Mouse (Mus musculus) neural tube, embryonic 14.5 days (tissue): ENCODE data around the gene Lyrm1. TPM values are rescaled to one million over a fixed set of nuclear protein-coding genes. Genes with fewer than 3 reads are reported as not detected.

Experiments
- ATAC-seq: fragments of 200-750 bp; cut with Nextera tagmentation; 2 replicates; pipeline ENCODE4 v1.8.0; 2017; ENCODE audit warnings: low read depth, mild to moderate bottlenecking, moderate TSS enrichment, moderate library complexity
- H3K27ac ChIP-seq: fragments of 300-500 bp; sonication (generic); 2 replicates; pipeline ENCODE4 v1.5.1; 2014; ENCODE audit warnings: low read depth, mild to moderate bottlenecking, control low read depth, low read length, moderate library complexity, mixed read lengths
- H3K27me3 ChIP-seq: fragments of 300-500 bp; sonication (generic); 2 replicates; pipeline ENCODE4 v1.6.1; 2014; ENCODE audit warnings: low read length; ENCODE audit not compliant: control insufficient read depth, insufficient read depth
- H3K36me3 ChIP-seq: fragments of 300-500 bp; sonication (generic); 2 replicates; pipeline ENCODE4 v1.6.1; 2014; ENCODE audit warnings: low read length, mixed read lengths; ENCODE audit not compliant: control insufficient read depth, insufficient read depth
- H3K4me1 ChIP-seq: fragments of 300-500 bp; sonication (generic); 2 replicates; pipeline ENCODE4 v1.6.1; 2014; ENCODE audit warnings: low read length; ENCODE audit not compliant: control insufficient read depth, insufficient read depth
- H3K4me2 ChIP-seq: fragments of 300-500 bp; sonication (generic); 2 replicates; pipeline ENCODE4 v1.6.1; 2014; ENCODE audit warnings: mild to moderate bottlenecking, low read depth, low read length, control low read depth
- H3K4me3 ChIP-seq: fragments of 300-500 bp; sonication (generic); 2 replicates; pipeline ENCODE4 v1.5.1; 2014; ENCODE audit warnings: low read depth, low read length, control low read depth, mixed read lengths
- H3K9ac ChIP-seq: fragments of 300-500 bp; sonication (generic); replicated peaks from 2 replicates; pipeline ENCODE4 v1.6.1; 2014; ENCODE audit warnings: low read depth, mild to moderate bottlenecking, control low read depth, low read length, mixed read lengths
- H3K9me3 ChIP-seq: fragments of 300-500 bp; sonication (generic); 2 replicates; pipeline ENCODE4 v1.6.1; 2016; ENCODE audit warnings: low read length; ENCODE audit not compliant: control insufficient read depth
- WGBS: fragments of 180-500 bp; shearing (Covaris S2); extraction: QIAGEN DNeasy Blood & Tissue Kit; methylation state at CpG from one replicate; pipeline ENCODE4 v1.1.7; 2014; 5-methylcytosine and 5-hydroxymethylcytosine counted together
- polyA plus RNA-seq: library from polyadenylated mRNA; unstranded; fragments of >200 nt; fragmentation: Nextera tagmentation; extraction: Ambion mirVana; gene quantifications from 2 replicates; pipeline ENCODE4 v1.2.1, GENCODE M21; 2014

Lyrm1 gene
- polyA plus RNA-seq, 1 experiment from 2014 or later: 20.2 TPM

- Histone ChIP-seq H3K4me1 (no peaks in the 10 kb centered on the region), H3K36me3 (no peaks in the 10 kb centered on the region), H3K27ac (no peak overlapping the region), H3K4me2 (no peak overlapping the region), H3K4me3 (no peak overlapping the region), H3K9me3 (no peaks in the 10 kb centered on the region), H3K27me3 (no peaks in the 10 kb centered on the region), H3K9ac (no peak overlapping the region)
- 59% methylated on average over 3 of the region's 3 CpGs for WGBS
- no peak for ATAC-seq
Observed at GRCm38 (mm10) chr7:119875776-119876440, 19.8 kb upstream of the Lyrm1 start.

GRCm38 (mm10) chr7:119879171-119879570, 16.5 kb upstream of the Lyrm1 start:
- 91% methylated on average over 4 of the region's 4 CpGs for WGBS
- H3K4me1 ChIP-seq: no peaks in the 10 kb centered on the region
- H3K27ac ChIP-seq: no peak overlapping the region
- H3K9ac ChIP-seq: no peak overlapping the region
- no peak overlapping the region for H3K4me3 ChIP-seq
- H3K4me2 ChIP-seq: no peak overlapping the region
- no peaks in the 10 kb centered on the region for H3K9me3 ChIP-seq
- H3K27me3 ChIP-seq: no peaks in the 10 kb centered on the region
- no peaks in the 10 kb centered on the region for H3K36me3 ChIP-seq
- no peak for ATAC-seq

- Histone ChIP-seq H3K36me3 (no peaks in the 10 kb centered on the region), H3K27me3 (no peaks in the 10 kb centered on the region), H3K4me2 (no peak overlapping the region), H3K27ac (no peak overlapping the region), H3K4me3 (no peak overlapping the region), H3K9ac (no peak overlapping the region), H3K9me3 (no peaks in the 10 kb centered on the region), H3K4me1 (no peaks in the 10 kb centered on the region)
- ATAC-seq: no peak
- 89% methylated on average over 5 of the region's 5 CpGs for WGBS
Observed at GRCm38 (mm10) chr7:119880345-119880744, 15.3 kb upstream of the Lyrm1 start.

- Histone ChIP-seq H3K36me3 (no peaks in the 10 kb centered on the region), H3K4me3 (no peak overlapping the region), H3K9me3 (no peaks in the 10 kb centered on the region), H3K4me1 (no peaks in the 10 kb centered on the region), H3K27me3 (no peaks in the 10 kb centered on the region), H3K9ac (no peak overlapping the region), H3K4me2 (no peak overlapping the region), H3K27ac (no peak overlapping the region)
- 95% methylated on average over 2 of the region's 2 CpGs for WGBS
- ATAC-seq: no peak
Observed at GRCm38 (mm10) chr7:119881229-119881628, 14.4 kb upstream of the Lyrm1 start.

- Histone ChIP-seq H3K36me3 (no peaks in the 10 kb centered on the region), H3K9ac (no peak overlapping the region), H3K9me3 (no peaks in the 10 kb centered on the region), H3K4me1 (0 out of 2 replicates have a peak, but pooled peaks cover 3% of the 10 kb centered on the region), H3K4me2 (no peak overlapping the region), H3K27me3 (no peaks in the 10 kb centered on the region), H3K4me3 (no peak overlapping the region), H3K27ac (no peak overlapping the region)
- no peak for ATAC-seq
- 94% methylated on average over 4 of the region's 4 CpGs for WGBS
Observed at GRCm38 (mm10) chr7:119887887-119888286, 7.8 kb upstream of the Lyrm1 start.

GRCm38 (mm10) chr7:119892198-119892597, 3.5 kb upstream of the Lyrm1 start:
- ATAC-seq: no peak
- Histone ChIP-seq H3K36me3 (no peaks in the 10 kb centered on the region), H3K4me3 (no peak overlapping the region), H3K9ac (no peak overlapping the region), H3K4me1 (peaks cover 14% of the 10 kb centered on the region), H3K9me3 (no peaks in the 10 kb centered on the region), H3K27me3 (0 out of 2 replicates have a peak, but pooled peaks cover 3% of the 10 kb centered on the region), H3K27ac (no peak overlapping the region), H3K4me2 (no peak overlapping the region)
- 100% methylated on average over 1 of the region's 1 CpGs for WGBS

- no peak overlapping the region for H3K4me3 ChIP-seq
- H3K27me3 ChIP-seq: 0 out of 2 replicates have a peak, but pooled peaks cover 3% of the 10 kb centered on the region
- H3K9ac ChIP-seq: no peak overlapping the region
- no peak for ATAC-seq
- H3K27ac ChIP-seq: no peak overlapping the region
- H3K4me2 ChIP-seq: no peak overlapping the region
- peaks cover 17% of the 10 kb centered on the region for H3K4me1 ChIP-seq
- WGBS: 97% methylated on average over 4 of the region's 4 CpGs
- no peaks in the 10 kb centered on the region for H3K36me3 ChIP-seq
- no peaks in the 10 kb centered on the region for H3K9me3 ChIP-seq
Observed at GRCm38 (mm10) chr7:119892742-119893141, 2.9 kb upstream of the Lyrm1 start.

GRCm38 (mm10) chr7:119894818-119895544, 680 bp upstream of the Lyrm1 start:
- H3K9ac ChIP-seq: peak overlapping the region; percentile 84
- H3K27me3 ChIP-seq: 0 out of 2 replicates have a peak, but pooled peaks cover 3% of the 10 kb centered on the region
- WGBS: 3% methylated on average over 15 of the region's 15 CpGs
- no peaks in the 10 kb centered on the region for H3K36me3 ChIP-seq
- peak; percentile 60 for ATAC-seq
- H3K4me2 ChIP-seq: peak overlapping the region; percentile 80
- H3K4me3 ChIP-seq: peak overlapping the region; percentile 64
- peaks cover 17% of the 10 kb centered on the region for H3K4me1 ChIP-seq
- no peaks in the 10 kb centered on the region for H3K9me3 ChIP-seq
- H3K27ac ChIP-seq: peak overlapping the region; percentile 98

GRCm38 (mm10) chr7:119897521-119898109, 2.0 kb downstream of the Lyrm1 start:
- ATAC-seq: no peak
- H3K9ac ChIP-seq: no peak overlapping the region
- H3K27me3 ChIP-seq: 0 out of 2 replicates have a peak, but pooled peaks cover 3% of the 10 kb centered on the region
- H3K9me3 ChIP-seq: no peaks in the 10 kb centered on the region
- H3K4me1 ChIP-seq: peaks cover 14% of the 10 kb centered on the region
- H3K36me3 ChIP-seq: no peaks in the 10 kb centered on the region
- 93% methylated on average over 8 of the region's 8 CpGs for WGBS
- H3K27ac ChIP-seq: no peak overlapping the region
- no peak overlapping the region for H3K4me3 ChIP-seq
- H3K4me2 ChIP-seq: no peak overlapping the region
